Mouse (Mus musculus): ENCODE measurements at regions not wholly inside any gene's neighbourhood (a gene's known extent, or its start where the extent isn't known, plus 50 kb on each side); places are given as distances from the start of the nearest gene placed in this dataset.

GRCm38 (mm10) chr12:10223832-10224231 lies 145.9 kb upstream of the Nt5c1b start:
- Histone ChIP-seq H3K27me3 (ENCODE audit: control insufficient read depth in 1 of 2, insufficient read depth in 2 of 2, low read length in 2 of 2) (no peaks in the 10 kb centered on the region), H3K79me2 (ENCODE audit: control insufficient read depth, insufficient read depth, low read length, poor library complexity) (no peaks in the 10 kb centered on the region), H3K9me3 (replicated peaks; ENCODE audit: insufficient read depth, low read length) (no peaks in the 10 kb centered on the region), H3K4me3 (ENCODE audit: control insufficient read depth in 1 of 2, insufficient read depth in 1 of 2, low read depth in 2 of 2, low read length in 2 of 2) (no peak overlapping the region), H3K9ac (ENCODE audit: control insufficient read depth, low read depth, low read length, poor library complexity, severe bottlenecking) (no peak overlapping the region), H3K4me1 (ENCODE audit: control insufficient read depth in 1 of 2, insufficient read depth in 2 of 2, low read length in 2 of 2) (no peaks in the 10 kb centered on the region), H3K27ac (ENCODE audit: control insufficient read depth, low read depth, low read length) (no peak overlapping the region), H3K36me3 (ENCODE audit: control insufficient read depth in 1 of 2, insufficient read depth in 2 of 2, low read length in 2 of 2) (no peaks in the 10 kb centered on the region)
- TF ChIP-seq CHD1 (IDR thresholded peaks at IDR 0.05; ENCODE audit: low read depth, low read length): no peak
- TF ChIP-seq ZNF384 (IDR thresholded peaks at IDR 0.05; ENCODE audit: low read depth, low read length): no peak
- TF ChIP-seq TCF12 (IDR thresholded peaks at IDR 0.05; ENCODE audit: low read depth, low read length): no peak
- TF ChIP-seq MAX (IDR thresholded peaks at IDR 0.05; ENCODE audit: low read length): no peak
- TF ChIP-seq ZC3H11A (IDR thresholded peaks at IDR 0.05; ENCODE audit: low read depth, low read length): no peak
- TF ChIP-seq MAFK (IDR thresholded peaks at IDR 0.05; ENCODE audit: borderline replicate concordance, low read depth, low read length): no peak
- no peak for TF ChIP-seq NRF1 (IDR thresholded peaks at IDR 0.05; ENCODE audit: insufficient read depth, low read depth, low read length, poor library complexity, severe bottlenecking)
- no peak for TF ChIP-seq CHD2 (IDR thresholded peaks at IDR 0.05; ENCODE audit: low read length)
- TF ChIP-seq CTCF (IDR thresholded peaks at IDR 0.05 in 2 of 3, conservative IDR thresholded peaks at IDR 0.05 in 1 of 3; ENCODE audit: control insufficient read depth in 1 of 3, insufficient read depth in 1 of 3, low read depth in 2 of 3, low read length in 3 of 3, poor library complexity in 1 of 3, severe bottlenecking in 1 of 3): peak in 1 of 3 experiments; percentile 7; a peak in 1 of 6 replicates
- TF ChIP-seq RAD21 (IDR thresholded peaks at IDR 0.05; ENCODE audit: low read depth, low read length): peak; percentile 5; the same call in 1 of the 2 replicates
- no peak for TF ChIP-seq GABPA (IDR thresholded peaks at IDR 0.05; ENCODE audit: low read depth, low read length)
- TF ChIP-seq E2F4 (IDR thresholded peaks at IDR 0.05; ENCODE audit: borderline replicate concordance, low read depth, low read length): no peak
- DNase-seq (ENCODE audit: low read depth, low spot score): no peak

- Histone ChIP-seq H3K9ac (ENCODE audit: control insufficient read depth, low read depth, low read length, poor library complexity, severe bottlenecking) (no peak overlapping the region), H3K79me2 (ENCODE audit: control insufficient read depth, insufficient read depth, low read length, poor library complexity) (no peaks in the 10 kb centered on the region), H3K4me1 (ENCODE audit: control insufficient read depth in 1 of 2, insufficient read depth in 2 of 2, low read length in 2 of 2) (no peaks in the 10 kb centered on the region), H3K36me3 (ENCODE audit: control insufficient read depth in 1 of 2, insufficient read depth in 2 of 2, low read length in 2 of 2) (no peaks in the 10 kb centered on the region), H3K4me3 (ENCODE audit: control insufficient read depth in 1 of 2, insufficient read depth in 1 of 2, low read depth in 2 of 2, low read length in 2 of 2) (no peak overlapping the region), H3K27me3 (ENCODE audit: control insufficient read depth in 1 of 2, insufficient read depth in 2 of 2, low read length in 2 of 2) (no peaks in the 10 kb centered on the region), H3K27ac (ENCODE audit: control insufficient read depth, low read depth, low read length) (no peak overlapping the region), H3K9me3 (replicated peaks; ENCODE audit: insufficient read depth, low read length) (no peaks in the 10 kb centered on the region)
- TF ChIP-seq GABPA (IDR thresholded peaks at IDR 0.05; ENCODE audit: low read depth, low read length) (no peak), EP300 (IDR thresholded peaks at IDR 0.05; ENCODE audit: low read depth in 1 of 2, low read length in 2 of 2) (no peak), MYB (IDR thresholded peaks at IDR 0.05; ENCODE audit: low read depth, low read length) (no peak), POLR2A (IDR thresholded peaks at IDR 0.05; ENCODE audit: control insufficient read depth in 1 of 2, insufficient read depth in 1 of 2, low read depth in 1 of 2, low read length in 2 of 2, poor library complexity in 1 of 2) (no peak), SMC3 (IDR thresholded peaks at IDR 0.05; ENCODE audit: low read depth, low read length) (no peak), ZKSCAN1 (IDR thresholded peaks at IDR 0.05; ENCODE audit: low read depth, low read length) (no peak), MAZ (IDR thresholded peaks at IDR 0.05; ENCODE audit: low read depth, low read length) (no peak), ZNF384 (IDR thresholded peaks at IDR 0.05; ENCODE audit: low read depth, low read length) (no peak)
- DNase-seq (ENCODE audit: low read depth, low spot score): no peak
These were observed 138.6 kb upstream of the Nt5c1b start for GRCm38 (mm10) chr12:10231144-10231543.

Data from MEL (cell line).